Mouse (Mus musculus) stomach, postnatal 0 days (tissue): Measurements from ENCODE around the gene Pld3. TPM values are rescaled to one million over a fixed set of nuclear protein-coding genes. Genes with fewer than 3 reads are reported as not detected.

ENCODE experiments used
- ATAC-seq: fragments of 200-750 bp; cut with Nextera tagmentation; 2 replicates; pipeline ENCODE4 v1.8.0; 2017; ENCODE audit not compliant: low FRiP score, low TSS enrichment
- DNase-seq: peaks from one replicate; pipeline ENCODE4 v3.0.0-alpha.2; 2016; ENCODE audit warnings: low spot score
- H3K27ac ChIP-seq: fragments of 300-500 bp; sonication (generic); replicated peaks from 2 replicates; pipeline ENCODE4 v1.5.1; 2014; ENCODE audit warnings: mild to moderate bottlenecking, control low read depth
- H3K27me3 ChIP-seq: fragments of 300-500 bp; sonication (generic); 2 replicates; pipeline ENCODE4 v1.6.1; 2014; ENCODE audit warnings: low read length; ENCODE audit not compliant: control insufficient read depth, insufficient read depth
- H3K36me3 ChIP-seq: fragments of 300-500 bp; sonication (generic); 2 replicates; pipeline ENCODE4 v1.6.1; 2014; ENCODE audit warnings: low read length, mixed read lengths; ENCODE audit not compliant: control insufficient read depth, insufficient read depth
- H3K4me1 ChIP-seq: fragments of 300-500 bp; sonication (generic); replicated peaks from 2 replicates; pipeline ENCODE4 v1.6.1; 2014; ENCODE audit warnings: antibody characterized with exemption; ENCODE audit not compliant: control insufficient read depth, insufficient read depth
- H3K4me2 ChIP-seq: fragments of 300-500 bp; sonication (generic); replicated peaks from 2 replicates; pipeline ENCODE4 v1.6.1; 2014; ENCODE audit warnings: low read depth, mild to moderate bottlenecking, control low read depth, moderate library complexity
- H3K4me3 ChIP-seq: fragments of 300-500 bp; sonication (generic); 2 replicates; pipeline ENCODE4 v1.5.1; 2014; ENCODE audit warnings: low read depth, low read length, control low read depth
- H3K9ac ChIP-seq: fragments of 300-500 bp; sonication (generic); 2 replicates; pipeline ENCODE4 v1.6.1; 2014; ENCODE audit warnings: mild to moderate bottlenecking, low read length, control low read depth, mixed read lengths
- H3K9me3 ChIP-seq: fragments of 300-500 bp; sonication (generic); 2 replicates; pipeline ENCODE4 v1.6.1; 2016; ENCODE audit warnings: low read length; ENCODE audit not compliant: control insufficient read depth
- CTCF ChIP-seq: IDR thresholded peaks from 2 replicates; pipeline ENCODE4 v1.5.1; 2016; ENCODE audit warnings: antibody characterized with exemption, low read depth, mild to moderate bottlenecking, moderate library complexity
- EP300 ChIP-seq: optimal IDR thresholded peaks from 2 replicates; pipeline ENCODE3; 2016; ENCODE audit warnings: antibody characterized with exemption
- WGBS: fragments of 180-500 bp; shearing (Covaris S2); extraction: QIAGEN DNeasy Blood & Tissue Kit; methylation state at CpG from one replicate; pipeline ENCODE4 v1.1.7; 2014; 5-methylcytosine and 5-hydroxymethylcytosine counted together
- polyA plus RNA-seq: library from polyadenylated mRNA; unstranded; fragments of >200 nt; fragmentation: Nextera tagmentation; extraction: Ambion mirVana; gene quantifications from 2 replicates; pipeline ENCODE4 v1.2.1, GENCODE M21; 2015

Pld3 gene
- polyA plus RNA-seq, 1 experiment from 2014 or later: 117 TPM

DNA sequence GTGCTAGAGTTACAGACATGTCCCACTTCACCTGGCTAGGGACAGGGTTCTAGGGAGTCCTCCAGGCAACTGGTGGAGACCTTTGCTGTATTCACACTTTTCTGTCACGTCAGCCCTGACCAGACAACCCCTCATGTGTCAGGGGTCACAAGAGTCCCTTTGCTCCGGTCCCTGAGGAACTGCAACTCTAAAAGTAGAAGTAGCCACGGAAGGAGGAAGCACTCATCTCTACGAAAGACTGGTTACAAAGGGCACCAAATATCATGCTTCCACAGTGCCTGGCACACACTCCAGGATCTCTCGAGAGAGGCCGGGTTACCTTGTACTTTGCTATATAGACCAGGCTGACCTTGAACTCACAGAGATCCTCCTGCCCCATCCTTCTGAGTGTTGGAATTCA is 16.4 kb downstream of the Pld3 start:
- Histone ChIP-seq H3K36me3 (peaks cover 21% of the 10 kb centered on the region), H3K4me2 (no peak overlapping the region), H3K9ac (no peak overlapping the region), H3K9me3 (no peaks in the 10 kb centered on the region), H3K4me3 (no peak overlapping the region), H3K27ac (no peak overlapping the region), H3K4me1 (no peaks in the 10 kb centered on the region), H3K27me3 (no peaks in the 10 kb centered on the region)
- 85% methylated on average over 6 of the region's 6 CpGs for WGBS
- TF ChIP-seq CTCF: no peak
- no peak for TF ChIP-seq EP300
- ATAC-seq (no peak), DNase-seq (no peak)

DNA sequence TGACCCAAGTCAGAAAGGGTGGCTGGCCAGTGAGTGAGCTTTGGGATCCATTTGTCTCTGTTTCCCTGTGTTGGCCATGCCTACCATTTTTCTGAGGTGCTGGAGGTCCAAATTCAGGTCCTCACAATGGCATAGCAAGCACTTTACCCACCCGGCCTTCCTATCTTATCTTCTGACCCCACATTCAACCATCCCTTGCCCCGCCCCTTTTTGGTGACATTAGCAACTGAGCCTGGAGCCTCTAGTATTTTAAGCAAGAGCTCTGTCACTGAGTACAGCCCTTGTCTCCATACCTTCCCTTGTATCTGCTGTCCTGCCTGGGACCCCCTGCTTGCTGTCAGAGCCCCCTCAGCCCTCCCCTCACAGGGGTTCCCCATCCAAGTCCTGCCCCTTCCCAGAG is 17.6 kb downstream of the Pld3 start:
- no peak overlapping the region for H3K9ac ChIP-seq
- H3K27ac ChIP-seq: no peak overlapping the region
- TF ChIP-seq EP300: no peak
- no peak for TF ChIP-seq CTCF
- no peak for DNase-seq
- H3K27me3 ChIP-seq: no peaks in the 10 kb centered on the region
- no peak overlapping the region for H3K4me3 ChIP-seq
- 70% methylated on average over 2 of the region's 2 CpGs for WGBS
- ATAC-seq: no peak
- H3K36me3 ChIP-seq: peaks cover 21% of the 10 kb centered on the region
- H3K4me2 ChIP-seq: no peak overlapping the region
- no peaks in the 10 kb centered on the region for H3K9me3 ChIP-seq
- no peaks in the 10 kb centered on the region for H3K4me1 ChIP-seq

DNA sequence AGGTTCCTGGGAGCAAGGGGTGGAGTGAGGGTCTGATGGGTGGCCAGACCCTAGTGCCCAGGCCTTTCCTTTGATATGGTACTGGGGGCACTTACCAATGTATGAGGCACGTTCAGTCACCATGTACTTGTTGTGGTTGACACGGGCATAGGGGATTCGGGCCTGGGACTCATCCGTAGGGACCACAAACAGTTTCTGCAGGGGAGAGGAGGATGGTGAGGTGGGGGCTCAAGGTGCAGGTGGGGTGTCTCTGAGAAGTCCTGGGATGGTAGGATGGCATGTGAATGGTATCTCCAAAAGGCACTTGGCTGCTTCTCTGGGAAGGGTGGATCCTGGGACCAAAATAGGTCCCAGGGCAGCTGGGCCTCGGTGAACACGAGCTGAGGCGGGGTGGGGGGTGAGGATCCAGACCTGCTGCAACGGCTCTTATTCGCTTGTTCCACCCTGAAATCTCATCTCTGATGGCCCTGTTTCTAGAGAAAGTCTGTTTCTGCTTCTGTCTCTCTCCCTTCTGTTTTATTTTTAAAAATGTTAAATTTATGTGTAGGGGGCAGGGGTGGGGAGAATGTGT is 20.5 kb downstream of the Pld3 start:
- Histone ChIP-seq H3K4me1 (no peaks in the 10 kb centered on the region), H3K9me3 (no peaks in the 10 kb centered on the region), H3K4me3 (no peak overlapping the region), H3K4me2 (no peak overlapping the region), H3K36me3 (peaks cover 14% of the 10 kb centered on the region), H3K9ac (0 out of 2 replicates have a peak overlapping the region, but pooled peaks have one; percentile 13), H3K27me3 (no peaks in the 10 kb centered on the region), H3K27ac (no peak overlapping the region)
- 85% methylated on average over 9 of the region's 9 CpGs for WGBS
- ATAC-seq: no peak
- DNase-seq: no peak
- TF ChIP-seq EP300: no peak
- no peak for TF ChIP-seq CTCF

DNA sequence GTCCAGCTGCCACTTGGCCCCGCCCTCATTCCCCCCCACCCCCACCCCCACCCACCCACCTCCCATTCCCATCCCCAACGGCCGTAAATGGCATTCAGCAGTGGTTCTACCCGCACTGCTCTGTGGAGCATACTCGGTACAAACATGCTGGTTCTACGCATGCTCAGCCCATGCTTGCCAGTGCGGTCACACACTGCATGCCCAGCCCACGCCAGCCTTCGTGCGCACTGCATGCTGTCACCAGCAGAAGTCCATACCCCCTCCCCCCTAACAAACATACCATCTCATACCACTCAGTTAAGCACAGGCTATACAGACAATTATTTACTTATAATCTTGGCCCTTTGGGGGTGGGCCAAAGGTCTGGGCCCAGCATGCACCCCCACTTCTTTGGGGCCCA is 21.3 kb downstream of the Pld3 start:
- TF ChIP-seq CTCF: no peak
- TF ChIP-seq EP300: no peak
- no peak for ATAC-seq
- H3K4me2 ChIP-seq: no peak overlapping the region
- no peaks in the 10 kb centered on the region for H3K4me1 ChIP-seq
- H3K27ac ChIP-seq: no peak overlapping the region
- no peak overlapping the region for H3K4me3 ChIP-seq
- H3K27me3 ChIP-seq: no peaks in the 10 kb centered on the region
- DNase-seq: no peak
- peaks cover 12% of the 10 kb centered on the region for H3K36me3 ChIP-seq
- no peak overlapping the region for H3K9ac ChIP-seq
- no peaks in the 10 kb centered on the region for H3K9me3 ChIP-seq
- 81% methylated on average over 10 of the region's 10 CpGs for WGBS

DNA sequence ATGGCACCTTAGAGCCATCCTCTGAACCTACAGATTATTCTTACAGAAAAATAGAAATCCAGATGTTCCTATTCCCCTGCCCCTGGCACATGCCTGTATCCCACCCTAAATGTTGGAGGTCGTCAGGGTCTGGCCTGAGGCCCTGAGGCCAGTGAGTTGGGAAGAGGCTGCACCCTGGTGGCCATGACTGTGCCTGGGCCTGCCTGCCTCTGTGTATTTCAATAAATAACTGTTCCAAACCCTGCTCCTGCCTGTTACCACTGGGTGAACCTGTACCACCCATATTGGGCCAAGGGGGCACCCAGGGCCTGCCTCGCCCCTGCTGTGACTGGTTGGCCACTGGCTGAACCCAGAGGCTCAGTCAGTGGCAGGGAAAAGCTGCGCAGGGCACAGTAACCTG is 22.1 kb downstream of the Pld3 start:
- Histone ChIP-seq H3K9me3 (no peaks in the 10 kb centered on the region), H3K4me1 (no peaks in the 10 kb centered on the region), H3K4me2 (no peak overlapping the region), H3K27ac (no peak overlapping the region), H3K36me3 (peaks cover 12% of the 10 kb centered on the region), H3K27me3 (no peaks in the 10 kb centered on the region), H3K4me3 (no peak overlapping the region), H3K9ac (no peak overlapping the region)
- WGBS: 84% methylated on average over 3 of the region's 3 CpGs
- DNase-seq (no peak), ATAC-seq (no peak)
- TF ChIP-seq CTCF (peak; percentile 55), EP300 (no peak)

DNA sequence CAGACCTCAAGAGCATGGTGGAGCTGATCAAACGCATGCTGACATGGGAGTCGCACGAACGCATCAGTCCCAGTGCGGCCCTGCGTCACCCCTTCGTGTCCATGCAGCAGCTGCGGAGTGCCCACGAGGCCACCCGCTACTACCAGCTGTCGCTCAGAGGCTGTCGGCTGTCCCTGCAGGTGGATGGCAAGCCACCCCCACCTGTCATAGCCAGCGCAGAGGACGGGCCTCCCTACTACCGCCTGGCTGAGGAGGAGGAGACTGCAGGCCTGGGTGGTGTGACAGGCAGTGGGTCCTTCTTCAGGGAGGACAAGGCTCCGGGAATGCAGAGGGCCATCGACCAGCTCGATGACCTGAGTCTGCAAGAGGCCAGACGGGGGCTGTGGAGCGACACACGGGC is 23.9 kb downstream of the Pld3 start:
- DNase-seq (no peak), ATAC-seq (no peak)
- Histone ChIP-seq H3K4me3 (no peak overlapping the region), H3K9ac (no peak overlapping the region), H3K27me3 (no peaks in the 10 kb centered on the region), H3K4me1 (no peaks in the 10 kb centered on the region), H3K9me3 (no peaks in the 10 kb centered on the region), H3K4me2 (no peak overlapping the region), H3K27ac (no peak overlapping the region), H3K36me3 (peaks cover 12% of the 10 kb centered on the region)
- no peak for TF ChIP-seq EP300
- TF ChIP-seq CTCF: no peak
- WGBS: 82% methylated on average over 21 of the region's 21 CpGs
